Mouse (Mus musculus) olfactory bulb, adult 2 months (tissue): ENCODE measurements at regions not wholly inside any gene's neighbourhood (a gene's known extent, or its start where the extent isn't known, plus 50 kb on each side); places are given as distances from the start of the nearest gene placed in this dataset.

Experiments
- CTCF ChIP-seq: fragments of 200-500 bp; IDR thresholded peaks from 2 replicates; pipeline ENCODE4 v1.5.1; 2012; ENCODE audit warnings: low read depth, mild to moderate bottlenecking, low read length, moderate library complexity; ENCODE audit not compliant: insufficient read depth
- POLR2A ChIP-seq: fragments of 200-500 bp; IDR thresholded peaks from 2 replicates; pipeline ENCODE4 v1.6.1; 2012; ENCODE audit warnings: mild to moderate bottlenecking, low read depth, low read length, moderate library complexity; ENCODE audit not compliant: insufficient read depth

- TF ChIP-seq CTCF (no peak), POLR2A (no peak)
Measured at GRCm38 (mm10) chr5:77807726-77808125, 399.9 kb upstream of the Igfbp7 start.
